Mouse (Mus musculus): ENCODE results near the gene Smco4.

GRCm38 (mm10) chr9:15578946-15579345 is 85.7 kb downstream of the Smco4 start:
- TF ChIP-seq POLR2A (IDR thresholded peaks at IDR 0.05; ENCODE audit: borderline replicate concordance, low read depth, low read length) (no peak), CTCF (IDR thresholded peaks at IDR 0.05; ENCODE audit: low read depth, low read length) (no peak)
